Comparison of ENCODE assay signal across 8 mouse cellular contexts in the genomic region with DNA sequence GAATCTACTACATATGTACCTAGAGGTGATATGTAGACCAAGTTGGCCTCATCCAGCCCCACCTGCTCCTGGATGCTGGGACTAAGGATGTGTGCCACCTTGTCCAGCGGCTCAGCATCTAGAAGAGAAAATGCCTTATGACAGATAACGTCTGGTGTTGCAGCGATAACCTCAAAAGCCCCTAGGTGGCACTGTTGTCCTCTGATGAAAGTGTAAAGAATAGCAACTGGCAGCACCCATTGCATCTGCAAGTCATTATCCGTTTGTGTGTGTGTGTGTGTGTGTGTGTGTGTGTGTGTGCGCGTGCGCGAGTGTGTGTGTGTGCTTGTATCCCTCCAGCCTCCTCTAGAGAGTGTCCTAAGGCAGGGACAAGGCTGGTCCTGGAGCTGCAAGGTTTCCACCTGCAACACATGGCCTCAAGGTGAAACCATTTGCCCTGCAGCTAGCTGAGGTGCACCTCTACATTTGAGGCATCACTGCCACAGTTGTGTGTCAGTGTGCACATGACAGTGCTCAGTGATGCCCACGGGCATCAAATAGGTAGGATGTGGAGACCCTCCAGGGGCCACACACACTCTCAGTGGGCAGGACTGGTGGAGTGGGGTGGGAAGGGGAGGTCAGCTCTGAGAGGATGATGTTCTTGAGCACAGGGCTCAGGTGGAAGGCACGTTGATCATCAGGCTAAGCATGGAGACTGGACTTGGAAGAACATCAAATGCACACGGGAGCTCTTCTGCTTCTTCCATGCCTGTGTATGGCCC. TPM values are rescaled to one million over a fixed set of nuclear protein-coding genes. Genes with fewer than 3 reads are reported as not detected.
A peak's percentile ranks its signal among the peaks of the same experiment; 100 is the strongest.
DNase-seq lines count a peak whose midpoint lies in the region; ATAC-seq lines count a peak whose summit lies in the region.

No protein-coding gene starts in this region.

- DNase-seq in adipocyte (ENCODE audit: low spot score) = peak; percentile 90
- peak; percentile 79 for DNase-seq in embryo, embryonic 10 days (ENCODE audit: low spot score)
- peak; percentile 75 for DNase-seq in gastrocnemius, postnatal 10 days
- DNase-seq in left cerebral cortex, adult 9 months (ENCODE audit: low spot score in 2 of 2) = peak; percentile 51 to 85
- peak; percentile 56 for DNase-seq in right cerebral cortex, postnatal 25 days
- DNase-seq in yolk sac, embryonic 10.5 days (ENCODE audit: low spot score) = peak; percentile 61

- ATAC-seq in inflammation-experienced regulatory T-cells, adult 6 months = peak; percentile 60
- ATAC-seq in megakaryocyte progenitor cell, adult 5-6 weeks (replicated peaks; ENCODE audit: poor library complexity) = peak; percentile 99

RNA-seq across cellular contexts. Expression of a gene that starts 27.5 kb away (rescaled TPM):
- total RNA-seq in gastrocnemius, postnatal 10 days (2021) = 1 to 10 TPM; 6.0 to 8.3 TPM
- polyA plus RNA-seq in inflammation-experienced regulatory T-cells, adult 6 months (2017; shearing (Covaris generic)) = 10 to 100 TPM; 10.7 to 16.2 (median 12.3) TPM
- total RNA-seq in megakaryocyte progenitor cell, adult 5-6 weeks (2015) = 11.1 and 11.5 TPM in 2 replicates
- total RNA-seq in megakaryocyte progenitor cell, adult 5-6 weeks (2017) = 8.4 and 11.4 TPM in 2 replicates

RNA-seq across cellular contexts. Expression of a gene that starts 27.7 kb away (rescaled TPM):
- under 1 TPM; 0.23 to 0.42 TPM for total RNA-seq in gastrocnemius, postnatal 10 days (2021)
- polyA plus RNA-seq in inflammation-experienced regulatory T-cells, adult 6 months (2017; shearing (Covaris generic)) = under 1 TPM; 0.53 to 0.95 (median 0.75) TPM
- 0.77 and 1.4 TPM in 2 replicates for total RNA-seq in megakaryocyte progenitor cell, adult 5-6 weeks (2015)
- total RNA-seq in megakaryocyte progenitor cell, adult 5-6 weeks (2017) = 0.87 and 1.7 TPM in 2 replicates

RNA-seq across cellular contexts. Expression of a gene that starts 29.5 kb away (rescaled TPM):
- total RNA-seq in gastrocnemius, postnatal 10 days (2021) = 10 to 100 TPM in 1 of 2 experiments, under 1 TPM in 1; 0.59 to 15.6 TPM
- 1 to 10 TPM in 1 of 3 experiments, not detected in 2; 5.1 TPM for polyA plus RNA-seq in inflammation-experienced regulatory T-cells, adult 6 months (2017; shearing (Covaris generic))
- 1,024 and 1,594 TPM in 2 replicates for total RNA-seq in megakaryocyte progenitor cell, adult 5-6 weeks (2015)
- total RNA-seq in megakaryocyte progenitor cell, adult 5-6 weeks (2017) = 354 and 557 TPM in 2 replicates

RNA-seq across cellular contexts. Expression of a gene that starts 41.0 kb away (rescaled TPM):
- total RNA-seq in gastrocnemius, postnatal 10 days (2021) = 10 to 100 TPM; 12.6 to 22.0 TPM
- polyA plus RNA-seq in inflammation-experienced regulatory T-cells, adult 6 months (2017; shearing (Covaris generic)) = 1 to 10 TPM; 4.4 to 5.9 (median 4.7) TPM
- 8.6 and 13.0 TPM in 2 replicates for total RNA-seq in megakaryocyte progenitor cell, adult 5-6 weeks (2015)
- total RNA-seq in megakaryocyte progenitor cell, adult 5-6 weeks (2017) = 1.5 and 4.0 TPM in 2 replicates

Comparison
In these comparisons a context has a peak if more than half of its experiments do, and no peak if none do; other contexts are left out.
1. Peak in every context shown above with its lines: DNase-seq and ATAC-seq.
2. RNA of a gene that starts 29.5 kb away (total RNA-seq): 354 to 1,594 TPM in megakaryocyte progenitor cell, adult 5-6 weeks; 0.59 to 15.6 TPM in gastrocnemius, postnatal 10 days; every median in the first group is over 10 times any median in the second.